Mouse (Mus musculus) kidney, embryonic 14.5 days (tissue): ENCODE measurements at regions not wholly inside any gene's neighbourhood (a gene's known extent, or its start where the extent isn't known, plus 50 kb on each side); places are given as distances from the start of the nearest gene placed in this dataset.

ENCODE experiments used
- ATAC-seq: fragments of 200-750 bp; cut with Nextera tagmentation; 2 replicates; pipeline ENCODE4 v1.8.0; 2017; ENCODE audit warnings: moderate number of reproducible peaks, mild to moderate bottlenecking, moderate TSS enrichment, moderate library complexity; ENCODE audit not compliant: low FRiP score, low TSS enrichment
- H3K27ac ChIP-seq: fragments of 300-500 bp; sonication (generic); 2 replicates; pipeline ENCODE4 v1.5.1; 2014; ENCODE audit warnings: low read depth, mild to moderate bottlenecking, low read length, moderate library complexity, mixed read lengths
- H3K27me3 ChIP-seq: fragments of 300-500 bp; sonication (generic); 2 replicates; pipeline ENCODE4 v1.6.1; 2014; ENCODE audit warnings: mild to moderate bottlenecking, low read length; ENCODE audit not compliant: control insufficient read depth, insufficient read depth
- H3K36me3 ChIP-seq: fragments of 300-500 bp; sonication (generic); 2 replicates; pipeline ENCODE4 v1.6.1; 2014; ENCODE audit warnings: low read length, mixed read lengths; ENCODE audit not compliant: control insufficient read depth, insufficient read depth
- H3K4me1 ChIP-seq: fragments of 300-500 bp; sonication (generic); 2 replicates; pipeline ENCODE4 v1.6.1; 2014; ENCODE audit warnings: low read length, mixed read lengths; ENCODE audit not compliant: control insufficient read depth, insufficient read depth
- H3K4me2 ChIP-seq: fragments of 300-500 bp; sonication (generic); replicated peaks from 2 replicates; pipeline ENCODE4 v1.6.1; 2014; ENCODE audit warnings: low read depth, mild to moderate bottlenecking, low read length
- H3K4me3 ChIP-seq: fragments of 300-500 bp; sonication (generic); 2 replicates; pipeline ENCODE4 v1.5.1; 2014; ENCODE audit warnings: mild to moderate bottlenecking, low read length
- H3K9ac ChIP-seq: fragments of 300-500 bp; sonication (generic); 2 replicates; pipeline ENCODE4 v1.6.1; 2014; ENCODE audit warnings: low read depth, mild to moderate bottlenecking, low read length, moderate library complexity
- H3K9me3 ChIP-seq: fragments of 300-500 bp; sonication (generic); 2 replicates; pipeline ENCODE4 v1.6.1; 2016; ENCODE audit warnings: low read length; ENCODE audit not compliant: control insufficient read depth
- WGBS: fragments of 180-500 bp; shearing (Covaris S2); extraction: QIAGEN DNeasy Blood & Tissue Kit; methylation state at CpG from one replicate; pipeline ENCODE4 v1.1.7; 2014; 5-methylcytosine and 5-hydroxymethylcytosine counted together

GRCm38 (mm10) chr15:25284354-25285199, 129.0 kb downstream of the Basp1 start:
- 17% methylated on average over 17 of the region's 17 CpGs for WGBS
- no peak overlapping the region for H3K9ac ChIP-seq
- no peaks in the 10 kb centered on the region for H3K36me3 ChIP-seq
- H3K27me3 ChIP-seq: no peaks in the 10 kb centered on the region; the same call in 1 of the 2 replicates
- ATAC-seq: peak; percentile 55; the same call in 1 of the 2 replicates
- no peaks in the 10 kb centered on the region for H3K9me3 ChIP-seq
- no peak overlapping the region for H3K4me2 ChIP-seq
- H3K4me3 ChIP-seq: no peak overlapping the region
- no peak overlapping the region for H3K27ac ChIP-seq
- H3K4me1 ChIP-seq: no peaks in the 10 kb centered on the region

- no peaks in the 10 kb centered on the region for H3K9me3 ChIP-seq
- H3K4me1 ChIP-seq: no peaks in the 10 kb centered on the region
- H3K9ac ChIP-seq: no peak overlapping the region
- H3K27ac ChIP-seq: no peak overlapping the region
- no peak for ATAC-seq
- 93% methylated on average over 2 of the region's 2 CpGs for WGBS
- no peak overlapping the region for H3K4me3 ChIP-seq
- H3K36me3 ChIP-seq: no peaks in the 10 kb centered on the region
- no peak overlapping the region for H3K4me2 ChIP-seq
- H3K27me3 ChIP-seq: no peaks in the 10 kb centered on the region; the same call in 1 of the 2 replicates
Observed at GRCm38 (mm10) chr15:25283713-25284112, 129.9 kb downstream of the Basp1 start.

- Histone ChIP-seq H3K9ac (no peak overlapping the region), H3K4me1 (no peaks in the 10 kb centered on the region), H3K36me3 (no peaks in the 10 kb centered on the region), H3K27me3 (no peaks in the 10 kb centered on the region; the same call in 1 of the 2 replicates), H3K27ac (no peak overlapping the region), H3K4me2 (no peak overlapping the region), H3K9me3 (no peaks in the 10 kb centered on the region), H3K4me3 (no peak overlapping the region)
- 42% methylated on average over 9 of the region's 9 CpGs for whole genome bisulfite sequencing
- ATAC-seq: no peak
Observed at GRCm38 (mm10) chr15:25282346-25282745, 131.2 kb downstream of the Basp1 start.

GRCm38 (mm10) chr15:25281942-25282341, 131.6 kb downstream of the Basp1 start:
- Histone ChIP-seq H3K9ac (no peak overlapping the region), H3K27ac (no peak overlapping the region), H3K4me1 (no peaks in the 10 kb centered on the region), H3K27me3 (no peaks in the 10 kb centered on the region; the same call in 1 of the 2 replicates), H3K9me3 (no peaks in the 10 kb centered on the region), H3K4me3 (no peak overlapping the region), H3K4me2 (no peak overlapping the region), H3K36me3 (no peaks in the 10 kb centered on the region)
- ATAC-seq: no peak

- Histone ChIP-seq H3K36me3 (no peaks in the 10 kb centered on the region), H3K27me3 (peaks cover 3% of the 10 kb centered on the region; the same call in 1 of the 2 replicates), H3K4me1 (no peaks in the 10 kb centered on the region), H3K9ac (no peak overlapping the region), H3K4me3 (no peak overlapping the region), H3K9me3 (no peaks in the 10 kb centered on the region), H3K27ac (no peak overlapping the region), H3K4me2 (no peak overlapping the region)
- no peak for ATAC-seq
- 81% methylated on average over 6 of the region's 6 CpGs for WGBS
Observed at GRCm38 (mm10) chr15:25278317-25279156, 135.0 kb downstream of the Basp1 start.

GRCm38 (mm10) chr15:25276227-25276626, 137.3 kb downstream of the Basp1 start:
- no peaks in the 10 kb centered on the region for H3K9me3 ChIP-seq
- ATAC-seq: peak; percentile 49; the same call in 1 of the 2 replicates
- no peaks in the 10 kb centered on the region for H3K4me1 ChIP-seq
- H3K27me3 ChIP-seq: peaks cover 5% of the 10 kb centered on the region; the same call in 1 of the 2 replicates
- no peak overlapping the region for H3K27ac ChIP-seq
- H3K4me2 ChIP-seq: no peak overlapping the region
- H3K4me3 ChIP-seq: no peak overlapping the region
- H3K9ac ChIP-seq: no peak overlapping the region
- no peaks in the 10 kb centered on the region for H3K36me3 ChIP-seq
- WGBS: 35% methylated on average over 5 of the region's 5 CpGs

GRCm38 (mm10) chr15:25271886-25272285, 141.7 kb downstream of the Basp1 start:
- 85% methylated on average over 5 of the region's 5 CpGs for WGBS
- Histone ChIP-seq H3K9ac (no peak overlapping the region), H3K36me3 (no peaks in the 10 kb centered on the region), H3K9me3 (no peaks in the 10 kb centered on the region), H3K27ac (no peak overlapping the region), H3K4me1 (no peaks in the 10 kb centered on the region), H3K4me2 (no peak overlapping the region), H3K27me3 (peaks cover 5% of the 10 kb centered on the region; the same call in 1 of the 2 replicates), H3K4me3 (no peak overlapping the region)
- no peak for ATAC-seq

- ATAC-seq: no peak; the same call in 1 of the 2 replicates
Observed at GRCm38 (mm10) chr15:25270349-25270748, 143.2 kb downstream of the Basp1 start.

More at GRCm38 (mm10) chr15:25270349-25270748, 143.2 kb downstream of the Basp1 start:
- no peak overlapping the region for H3K9ac ChIP-seq
- 61% methylated on average over 10 of the region's 10 CpGs for WGBS
- H3K27ac ChIP-seq: no peak overlapping the region
- H3K4me2 ChIP-seq: no peak overlapping the region
- no peaks in the 10 kb centered on the region for H3K9me3 ChIP-seq
- H3K4me3 ChIP-seq: no peak overlapping the region
- H3K4me1 ChIP-seq: no peaks in the 10 kb centered on the region
- H3K27me3 ChIP-seq: peaks cover 5% of the 10 kb centered on the region; the same call in 1 of the 2 replicates
- no peaks in the 10 kb centered on the region for H3K36me3 ChIP-seq
